Mouse (Mus musculus): ENCODE results near the gene Slc7a5.

Slc7a5 gene

GRCm38 (mm10) chr8:121936391-121936790 is 28.9 kb upstream of the Slc7a5 start:
- no peak for DNase-seq (ENCODE audit: low spot score in 2 of 2)

DNA sequence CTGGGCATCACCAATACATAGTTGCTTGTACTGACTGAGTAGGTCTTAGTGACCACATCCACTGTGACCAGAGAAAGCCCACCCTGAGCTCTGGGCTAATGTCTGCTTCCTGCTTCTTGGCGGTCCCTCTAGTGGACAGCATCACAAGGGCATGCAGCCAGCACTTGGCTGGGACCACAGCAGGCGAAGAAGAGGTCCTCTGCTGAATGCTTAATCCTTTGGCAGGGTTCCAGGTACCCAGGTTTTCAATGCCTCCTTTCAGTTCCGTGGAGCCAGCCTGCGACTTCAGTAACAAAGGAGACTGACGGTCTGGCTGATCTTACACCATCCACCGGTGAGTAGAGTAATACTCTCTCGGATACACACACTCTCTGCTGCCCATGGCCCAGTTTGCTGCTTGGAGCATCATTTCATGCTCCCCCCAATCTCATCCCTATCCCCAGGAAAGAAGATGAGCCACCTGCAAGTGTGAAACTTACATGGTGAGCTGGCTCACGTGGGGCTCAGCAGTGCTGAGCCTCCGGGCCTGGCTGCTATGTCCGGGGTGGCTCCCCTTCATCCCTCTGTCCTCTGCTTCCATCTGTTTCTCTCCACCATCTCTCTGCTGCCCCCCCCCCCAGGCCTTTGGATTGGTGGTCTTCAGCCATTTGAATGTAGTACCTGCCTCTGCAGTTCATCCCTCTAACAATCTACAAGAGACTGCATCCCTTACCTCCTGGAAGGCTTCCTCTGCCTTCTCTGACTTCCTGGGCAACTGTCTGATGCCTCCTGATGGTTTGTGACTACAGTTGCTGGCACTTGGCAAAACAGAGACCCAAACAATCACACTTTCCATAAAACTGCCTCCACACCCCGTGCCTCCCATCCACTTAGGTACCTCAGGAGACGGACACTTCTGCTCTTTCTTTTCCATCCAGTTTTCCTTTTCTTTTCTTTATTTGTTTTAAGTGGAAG is 28.1 kb upstream of the Slc7a5 start:
- peak in 1 of 2 experiments; percentile 74 for DNase-seq (ENCODE audit: low spot score in 2 of 2)

DNA sequence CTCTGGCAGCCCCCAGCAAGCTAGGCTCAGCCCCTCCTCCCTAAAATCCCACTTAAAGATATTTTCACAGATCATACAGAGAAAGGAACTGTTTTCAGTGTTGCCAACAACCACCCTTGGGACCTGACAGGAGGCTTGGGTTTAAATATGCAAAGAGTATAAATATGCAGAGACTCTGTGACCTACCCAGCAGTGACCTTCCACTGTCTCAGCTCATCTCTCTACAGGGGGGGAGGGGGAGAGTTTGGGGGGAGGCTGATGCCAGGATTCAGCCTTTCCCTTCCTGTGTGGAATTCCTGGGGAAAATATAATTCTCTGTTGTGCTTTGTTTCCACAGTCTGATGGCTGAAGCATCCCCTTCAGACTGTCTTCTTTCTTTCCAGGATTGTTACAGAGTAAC is 27.4 kb upstream of the Slc7a5 start:
- no peak for DNase-seq (ENCODE audit: low spot score in 2 of 2)

DNA sequence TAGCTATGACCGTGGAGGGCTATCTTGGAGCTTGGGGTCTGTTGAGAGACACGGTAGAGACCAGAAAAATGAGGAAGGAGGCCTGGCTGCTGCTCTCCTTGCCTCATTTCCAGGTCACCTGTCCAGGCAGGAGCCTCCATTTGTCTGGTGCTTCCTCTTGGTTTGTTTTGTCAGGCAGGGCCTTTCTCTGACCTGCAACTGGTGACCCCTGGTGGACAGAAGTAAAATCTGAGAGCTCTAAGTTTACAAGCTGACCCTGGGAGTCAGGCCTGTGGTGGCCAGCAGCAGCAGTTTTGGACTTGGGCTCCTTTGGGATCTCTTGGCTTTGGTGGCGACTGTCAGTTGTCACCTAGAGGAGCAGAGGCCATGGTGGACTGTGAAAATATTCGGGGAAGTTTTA is 27.0 kb upstream of the Slc7a5 start:
- no peak for DNase-seq (ENCODE audit: low spot score in 2 of 2)

DNA sequence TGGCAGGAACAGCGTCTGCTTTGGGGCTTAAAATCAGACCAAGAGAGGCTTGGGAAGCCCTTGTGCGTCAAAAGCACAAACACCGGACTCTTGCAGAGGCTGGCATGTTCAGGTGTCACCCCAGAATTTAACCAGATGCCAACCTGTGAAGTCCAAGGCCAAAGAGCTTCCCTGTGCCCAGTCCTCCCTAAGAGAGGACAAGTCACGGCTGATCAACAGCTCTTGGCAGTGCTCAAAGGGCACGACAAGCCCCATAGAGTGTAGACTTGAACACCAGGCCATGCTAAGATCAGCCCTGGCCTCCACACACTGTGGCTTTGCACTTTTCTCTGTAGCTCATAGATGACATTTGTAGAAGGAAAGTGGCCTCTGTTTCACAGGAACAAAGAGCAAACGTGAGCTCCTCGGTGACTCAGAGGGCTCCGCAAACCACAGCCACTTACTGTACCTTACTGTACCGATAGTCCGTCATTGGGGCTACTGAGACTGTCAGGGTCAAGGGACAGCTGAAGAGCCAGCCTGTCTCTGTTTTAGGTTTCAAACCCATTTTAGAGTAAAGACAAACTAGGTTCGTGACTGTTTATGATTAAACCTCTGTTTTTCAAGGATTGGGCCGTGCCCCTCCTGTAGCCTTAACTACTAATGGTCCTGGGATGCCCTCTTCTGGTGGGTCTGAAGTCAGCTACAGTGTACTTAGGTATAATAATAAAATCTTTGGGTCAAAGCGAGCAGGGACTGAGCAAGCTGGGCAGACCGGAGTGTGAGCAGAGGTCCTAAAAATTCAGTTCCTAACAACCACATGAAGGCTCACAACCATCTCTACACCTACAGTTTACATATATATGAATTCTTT is 25.4 kb upstream of the Slc7a5 start:
- DNase-seq (ENCODE audit: low spot score in 2 of 2), result no peak

DNA sequence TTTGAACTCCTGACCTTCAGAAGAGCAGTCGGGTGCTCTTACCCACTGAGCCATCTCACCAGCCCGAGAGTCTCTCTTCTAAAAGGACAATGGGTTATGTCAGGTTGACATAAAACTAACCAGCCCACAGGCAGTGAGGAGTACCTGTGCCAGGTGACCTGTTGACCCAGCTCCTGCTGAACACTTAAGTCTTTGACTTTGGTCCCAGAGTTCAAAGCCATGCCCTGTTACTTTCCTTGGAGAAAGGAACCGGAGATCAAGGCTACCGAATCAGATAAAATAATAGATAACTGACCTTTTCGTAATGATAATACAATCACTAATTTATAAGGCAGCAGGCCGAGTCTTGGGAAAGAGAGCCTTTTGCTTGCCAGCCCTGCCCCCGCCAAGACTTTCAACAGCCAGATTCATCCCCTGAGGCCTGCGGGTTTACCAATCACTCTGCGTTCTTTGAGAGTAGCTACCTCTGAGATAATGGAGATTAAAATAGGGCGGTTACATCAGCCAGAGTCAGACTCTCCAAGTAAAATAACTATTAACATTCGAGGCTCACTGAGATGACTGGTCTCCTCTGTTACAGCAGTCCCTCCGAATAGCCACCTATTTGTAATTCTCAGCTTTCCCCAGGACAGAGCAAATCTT is 24.7 kb upstream of the Slc7a5 start:
- no peak for DNase-seq (ENCODE audit: low spot score in 2 of 2)

DNA sequence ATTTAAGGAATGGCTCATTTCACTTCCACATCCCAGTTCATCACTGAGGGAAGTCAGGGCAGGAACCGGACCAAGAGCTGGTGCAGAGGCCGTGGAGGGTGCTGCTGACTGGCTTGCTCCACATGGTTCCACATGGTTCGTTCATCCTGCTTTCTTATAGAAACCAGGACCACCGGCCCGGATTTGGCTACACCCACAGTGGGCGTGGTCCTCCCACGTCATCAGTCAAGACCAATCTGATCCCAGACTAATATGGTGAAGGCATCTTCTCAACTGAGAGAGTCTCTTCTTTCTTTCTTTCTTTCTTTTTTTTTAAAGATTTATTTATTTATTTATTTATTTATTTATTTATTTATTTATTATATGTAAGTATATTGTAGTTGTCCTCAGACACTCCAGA is 24.1 kb upstream of the Slc7a5 start:
- no peak for DNase-seq (ENCODE audit: low spot score in 2 of 2)

DNA sequence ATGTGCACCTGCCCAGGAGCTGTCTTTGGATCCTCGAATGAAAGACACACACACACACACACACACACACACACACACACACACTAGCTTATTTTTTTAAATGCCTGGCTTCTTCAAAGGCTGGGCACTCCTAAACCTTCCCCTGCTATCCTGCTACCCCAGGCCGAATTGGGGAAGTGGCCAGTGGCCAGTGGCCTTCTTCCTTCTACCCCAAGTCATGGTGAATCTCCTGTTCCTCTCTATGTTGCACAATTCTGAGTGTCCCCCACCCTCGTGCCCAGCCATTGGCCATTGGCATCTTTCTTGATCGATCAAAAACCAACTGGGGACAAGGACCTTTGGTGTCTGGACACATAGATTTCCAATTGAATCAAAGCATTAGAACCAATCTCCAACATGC is 22.6 kb upstream of the Slc7a5 start:
- DNase-seq (ENCODE audit: low spot score in 2 of 2), result no peak

- DNase-seq (ENCODE audit: low spot score in 2 of 2), result peak in 1 of 2 experiments; percentile 56
Measured at GRCm38 (mm10) chr8:121927316-121927715, 19.8 kb upstream of the Slc7a5 start.

- DNase-seq (ENCODE audit: low spot score in 2 of 2), result no peak
Measured at GRCm38 (mm10) chr8:121926266-121926665, 18.8 kb upstream of the Slc7a5 start.

DNA sequence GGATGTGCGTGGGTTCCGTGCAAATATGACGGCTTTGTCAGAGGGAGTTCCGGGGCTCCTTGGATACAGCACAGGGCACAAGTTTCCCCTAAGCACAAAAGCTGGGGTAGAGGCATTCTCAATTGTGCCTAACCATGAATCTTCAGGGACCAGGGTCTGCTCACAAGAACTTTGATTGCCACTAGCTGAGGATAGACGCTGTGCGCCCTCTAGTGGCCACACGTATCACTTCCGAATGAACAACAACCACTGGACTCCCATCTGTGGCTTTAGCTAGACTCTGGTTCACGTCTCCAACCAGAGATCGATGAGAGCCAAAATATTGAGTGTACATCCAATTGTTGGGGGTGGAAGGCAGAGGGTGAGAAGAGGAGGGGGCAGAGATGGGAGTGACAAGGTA is 18.1 kb upstream of the Slc7a5 start:
- DNase-seq (ENCODE audit: low spot score in 2 of 2), result peak in 1 of 2 experiments; percentile 81

GRCm38 (mm10) chr8:121924681-121925080 is 17.2 kb upstream of the Slc7a5 start:
- no peak for DNase-seq (ENCODE audit: low spot score in 2 of 2)

DNA sequence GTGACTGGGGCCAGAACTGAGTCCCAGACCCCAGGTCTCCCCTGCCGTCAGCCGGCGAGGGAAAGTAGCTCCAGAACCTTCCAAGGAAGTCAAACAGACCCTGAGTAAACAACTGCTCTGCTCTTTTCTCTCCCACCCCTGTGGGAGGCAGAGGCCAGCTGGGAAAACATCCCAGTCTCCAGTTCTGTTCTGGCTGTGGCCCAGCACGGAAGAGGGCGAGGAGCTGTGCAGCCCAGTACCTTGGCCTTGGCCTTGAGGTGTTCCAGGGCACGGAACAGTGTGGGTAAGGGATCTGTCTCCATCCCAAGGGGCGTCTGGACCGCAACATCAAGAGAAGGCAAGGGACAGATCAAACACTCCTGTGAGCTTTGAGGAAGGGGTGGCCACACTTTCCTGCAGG is 14.6 kb upstream of the Slc7a5 start:
- no peak for DNase-seq (ENCODE audit: low spot score in 2 of 2)

DNA sequence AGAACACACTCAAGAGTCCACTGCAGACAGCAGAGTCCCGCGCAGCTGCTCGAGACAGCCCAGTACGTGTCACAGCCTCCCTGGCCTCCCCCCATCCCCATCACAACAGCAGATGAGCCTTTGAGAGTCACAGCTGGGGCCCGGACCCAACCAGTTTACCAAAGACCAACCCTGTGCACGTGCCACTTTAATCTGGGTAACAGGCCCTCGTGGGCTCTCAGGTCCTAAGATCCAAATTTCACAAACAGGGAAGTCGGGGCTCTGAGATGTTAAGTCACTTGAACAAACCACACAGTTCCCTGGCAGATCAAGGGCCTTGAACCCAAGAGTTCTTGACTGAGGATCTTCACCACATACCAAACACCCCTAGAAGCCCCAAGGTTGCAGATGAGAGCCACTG is 14.1 kb upstream of the Slc7a5 start:
- no peak for DNase-seq (ENCODE audit: low spot score in 2 of 2)

GRCm38 (mm10) chr8:121919731-121920130 is 12.2 kb upstream of the Slc7a5 start:
- DNase-seq (ENCODE audit: low spot score in 2 of 2), result no peak

DNA sequence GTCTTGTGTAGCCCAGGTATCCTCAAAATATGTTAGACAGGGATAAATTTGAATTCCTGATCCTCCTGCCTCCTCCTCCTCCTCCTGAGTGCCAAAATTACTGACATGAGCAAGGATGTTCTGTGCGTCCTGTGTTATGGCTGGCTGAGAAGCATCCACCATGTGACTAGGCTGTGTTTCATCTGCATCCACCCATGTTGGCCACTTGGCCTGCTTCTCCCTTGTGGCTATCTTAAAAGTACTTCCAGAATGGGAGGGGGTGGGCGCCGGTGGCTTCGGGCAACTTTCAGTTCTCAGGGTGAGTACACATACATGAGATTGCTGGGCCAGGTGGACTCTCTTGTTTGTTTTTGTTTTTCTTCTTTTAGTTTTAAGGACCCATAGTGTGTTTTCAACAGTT is 11.7 kb upstream of the Slc7a5 start:
- no peak for DNase-seq (ENCODE audit: low spot score in 2 of 2)

DNA sequence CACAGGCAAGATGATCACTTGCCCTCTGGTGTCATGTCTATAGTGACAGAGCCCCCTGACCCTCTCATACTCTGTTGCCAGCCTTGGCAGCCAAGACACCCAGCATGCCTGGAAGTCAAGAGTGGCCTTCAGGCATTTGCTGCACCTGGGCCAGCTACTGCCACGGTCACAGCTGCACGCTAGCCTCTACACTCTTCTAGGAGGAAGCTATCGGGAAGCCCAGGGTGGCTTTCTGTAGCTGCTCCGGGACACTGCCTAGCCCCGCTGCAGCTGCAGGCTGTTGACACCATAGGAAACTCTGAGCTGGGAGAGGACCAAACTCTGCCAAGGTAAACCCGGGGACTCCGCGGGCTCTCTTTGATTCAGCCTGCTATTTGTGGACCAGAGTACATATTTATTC is 5.9 kb upstream of the Slc7a5 start:
- no peak for DNase-seq (ENCODE audit: low spot score in 2 of 2)

GRCm38 (mm10) chr8:121912831-121913230 is 5.3 kb upstream of the Slc7a5 start:
- DNase-seq (ENCODE audit: low spot score in 2 of 2), result no peak

GRCm38 (mm10) chr8:121911987-121912386 is 4.5 kb upstream of the Slc7a5 start:
- DNase-seq (ENCODE audit: low spot score in 2 of 2), result no peak

- DNase-seq (ENCODE audit: low spot score in 2 of 2), result no peak
Measured at GRCm38 (mm10) chr8:121911400-121911799, 3.9 kb upstream of the Slc7a5 start.

DNA sequence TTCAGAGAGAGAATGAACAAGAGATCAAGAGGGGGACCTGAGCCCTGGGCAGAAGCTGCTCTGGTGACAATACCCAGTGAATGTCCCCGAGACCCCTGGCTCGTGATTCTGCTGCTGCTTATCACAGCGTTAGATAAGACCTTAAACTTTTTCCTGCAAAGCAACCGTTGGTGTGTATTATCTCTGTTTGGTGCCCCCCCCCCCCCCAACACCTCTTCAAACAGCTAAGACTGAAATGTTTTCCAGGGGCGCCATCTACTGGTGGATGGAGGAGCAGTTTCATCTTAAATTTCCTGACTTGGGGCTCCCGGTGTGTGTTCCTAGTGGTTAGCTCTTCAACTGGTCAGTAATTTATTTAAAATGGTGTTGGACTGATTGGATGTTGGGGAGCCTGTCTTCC is 2.2 kb upstream of the Slc7a5 start:
- DNase-seq (ENCODE audit: low spot score in 2 of 2), result peak in 1 of 2 experiments; percentile 85

GRCm38 (mm10) chr8:121909148-121909541 is 1.7 kb upstream of the Slc7a5 start:
- no peak for DNase-seq (ENCODE audit: low spot score in 2 of 2)
